Mouse (Mus musculus): ENCODE measurements at regions not wholly inside any gene's neighbourhood (a gene's known extent, or its start where the extent isn't known, plus 50 kb on each side); places are given as distances from the start of the nearest gene placed in this dataset.

DNA sequence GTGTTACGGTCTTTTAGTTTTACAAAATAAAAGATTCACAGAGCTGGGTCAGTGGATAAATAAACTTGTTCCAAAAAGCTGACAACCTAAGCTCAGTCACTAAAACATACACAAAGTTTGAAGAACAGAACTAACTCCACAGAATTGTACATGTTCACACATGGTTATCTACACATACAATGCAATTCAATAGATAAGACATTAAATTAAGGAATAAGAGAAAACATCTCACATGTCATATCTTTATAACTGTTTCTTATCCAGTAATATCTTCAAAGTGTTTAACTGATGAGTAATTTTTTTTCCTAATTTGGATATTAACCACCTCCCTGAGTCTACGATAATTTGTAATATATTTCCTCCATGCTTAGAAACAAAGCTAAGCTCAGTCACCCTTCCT, 625.5 kb downstream of the Kcnj2 start:
- ATAC-seq = no peak
- no peak overlapping the region for H3K4me3 ChIP-seq (replicated peaks)
- no peaks in the 10 kb centered on the region for H3K27me3 ChIP-seq
- WGBS = 95% methylated on average over 2 of the region's 2 CpGs
- H3K9me3 ChIP-seq = no peaks in the 10 kb centered on the region
- no peak overlapping the region for H3K4me2 ChIP-seq (replicated peaks)
- no peak overlapping the region for H3K9ac ChIP-seq (replicated peaks)
- H3K4me1 ChIP-seq (replicated peaks) = no peaks in the 10 kb centered on the region
- no peaks in the 10 kb centered on the region for H3K36me3 ChIP-seq
- no peak overlapping the region for H3K27ac ChIP-seq

GRCm38 (mm10) chr11:111696668-111697067, 630.7 kb downstream of the Kcnj2 start:
- 88% methylated on average over 2 of the region's 2 CpGs for WGBS
- ATAC-seq = no peak
- no peaks in the 10 kb centered on the region for H3K36me3 ChIP-seq
- no peaks in the 10 kb centered on the region for H3K9me3 ChIP-seq
- H3K27me3 ChIP-seq = no peaks in the 10 kb centered on the region
- no peak overlapping the region for H3K4me3 ChIP-seq (replicated peaks)
- H3K4me1 ChIP-seq (replicated peaks) = no peaks in the 10 kb centered on the region
- no peak overlapping the region for H3K27ac ChIP-seq
- no peak overlapping the region for H3K9ac ChIP-seq (replicated peaks)
- H3K4me2 ChIP-seq (replicated peaks) = no peak overlapping the region

- 89% methylated on average over 3 of the region's 3 CpGs for WGBS
These were observed 633.9 kb downstream of the Kcnj2 start for GRCm38 (mm10) chr11:111699862-111700261.

DNA sequence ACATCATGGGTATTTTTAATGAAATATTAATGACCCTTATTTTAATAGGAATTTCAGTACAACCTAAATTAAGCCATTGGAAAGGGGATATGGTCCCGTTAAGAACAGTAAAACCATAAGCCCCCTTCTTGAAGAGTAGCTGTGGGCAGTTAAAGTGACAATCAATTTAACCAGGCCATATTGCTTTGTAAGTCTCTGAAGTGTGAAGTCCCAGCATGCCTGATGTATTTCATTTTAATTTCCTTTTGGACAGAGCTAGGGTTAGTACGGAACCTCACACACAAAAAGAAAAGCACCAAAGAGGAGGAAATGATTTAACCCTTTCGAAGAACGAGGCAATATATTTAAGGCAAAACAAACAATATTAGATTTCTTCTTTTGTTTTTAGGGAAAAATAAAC, 640.9 kb downstream of the Kcnj2 start:
- H3K27ac ChIP-seq = no peak overlapping the region
- WGBS = 73% methylated on average over 4 of the region's 4 CpGs
- H3K9me3 ChIP-seq = no peaks in the 10 kb centered on the region
- H3K36me3 ChIP-seq = no peaks in the 10 kb centered on the region
- ATAC-seq = no peak
- no peaks in the 10 kb centered on the region for H3K27me3 ChIP-seq
- no peak overlapping the region for H3K4me3 ChIP-seq (replicated peaks)
- no peaks in the 10 kb centered on the region for H3K4me1 ChIP-seq (replicated peaks)
- H3K9ac ChIP-seq (replicated peaks) = no peak overlapping the region
- no peak overlapping the region for H3K4me2 ChIP-seq (replicated peaks)

More at GRCm38 (mm10) chr11:111699862-111700261, 633.9 kb downstream of the Kcnj2 start:
- H3K4me2 ChIP-seq (replicated peaks) = no peak overlapping the region
- ATAC-seq = no peak
- no peaks in the 10 kb centered on the region for H3K4me1 ChIP-seq (replicated peaks)
- H3K27ac ChIP-seq = no peak overlapping the region
- H3K36me3 ChIP-seq = no peaks in the 10 kb centered on the region
- no peaks in the 10 kb centered on the region for H3K27me3 ChIP-seq
- H3K9ac ChIP-seq (replicated peaks) = no peak overlapping the region
- no peak overlapping the region for H3K4me3 ChIP-seq (replicated peaks)
- H3K9me3 ChIP-seq = no peaks in the 10 kb centered on the region

DNA sequence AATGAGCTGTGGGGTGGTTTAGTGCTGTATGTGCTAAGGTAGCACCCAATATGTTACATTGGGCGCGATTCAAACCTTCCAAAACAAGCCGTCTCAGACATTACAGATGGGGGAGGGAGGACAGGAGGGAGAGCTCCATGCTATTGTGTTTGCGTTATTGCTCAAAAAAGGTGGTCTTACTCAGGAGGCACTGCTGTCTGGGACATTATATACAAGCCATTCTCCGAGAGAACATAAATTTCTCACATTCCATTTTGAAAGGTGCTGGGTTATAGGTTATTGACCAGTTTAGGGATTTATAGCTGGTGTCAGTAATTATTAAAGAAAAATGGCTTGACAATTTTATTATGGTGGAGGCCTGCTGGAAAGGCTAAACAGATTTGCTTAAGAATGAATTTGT, 649.4 kb downstream of the Kcnj2 start:
- H3K4me3 ChIP-seq (replicated peaks) = no peak overlapping the region
- H3K27ac ChIP-seq = no peak overlapping the region
- 90% methylated on average over 5 of the region's 5 CpGs for WGBS
- no peak overlapping the region for H3K4me2 ChIP-seq (replicated peaks)
- H3K4me1 ChIP-seq (replicated peaks) = no peaks in the 10 kb centered on the region
- no peaks in the 10 kb centered on the region for H3K9me3 ChIP-seq
- H3K36me3 ChIP-seq = no peaks in the 10 kb centered on the region
- ATAC-seq = no peak
- no peak overlapping the region for H3K9ac ChIP-seq (replicated peaks)
- no peaks in the 10 kb centered on the region for H3K27me3 ChIP-seq

- Histone ChIP-seq H3K9ac (replicated peaks) (no peak overlapping the region), H3K4me1 (replicated peaks) (no peaks in the 10 kb centered on the region), H3K4me3 (replicated peaks) (no peak overlapping the region), H3K36me3 (no peaks in the 10 kb centered on the region), H3K9me3 (no peaks in the 10 kb centered on the region), H3K27me3 (no peaks in the 10 kb centered on the region), H3K27ac (no peak overlapping the region), H3K4me2 (replicated peaks) (no peak overlapping the region)
- 76% methylated on average over 4 of the region's 4 CpGs for WGBS
- no peak for ATAC-seq
These were observed 656.3 kb downstream of the Kcnj2 start for GRCm38 (mm10) chr11:111722276-111722675.

DNA sequence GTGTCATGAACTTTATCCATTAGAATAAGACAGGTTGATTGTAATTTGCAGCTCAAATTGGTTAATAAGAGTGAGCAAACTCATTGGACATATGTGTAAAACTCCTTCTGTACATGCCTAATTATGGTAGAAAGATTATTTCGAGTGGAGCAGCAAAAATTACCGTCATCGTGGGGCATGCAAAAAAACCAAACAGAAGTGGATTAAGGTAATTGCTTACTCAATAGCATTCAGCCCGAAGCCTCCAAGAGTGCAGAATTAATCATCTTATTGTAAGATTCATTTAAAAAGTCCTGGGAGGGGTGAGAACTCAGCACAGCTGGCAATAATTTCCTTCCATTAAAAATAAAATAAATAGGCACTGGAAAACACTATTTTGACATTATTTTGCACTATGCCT, 662.2 kb downstream of the Kcnj2 start:
- ATAC-seq = no peak
- no peak overlapping the region for H3K27ac ChIP-seq
- H3K9me3 ChIP-seq = no peaks in the 10 kb centered on the region
- no peak overlapping the region for H3K4me2 ChIP-seq (replicated peaks)
- no peak overlapping the region for H3K9ac ChIP-seq (replicated peaks)
- H3K27me3 ChIP-seq = no peaks in the 10 kb centered on the region
- no peaks in the 10 kb centered on the region for H3K36me3 ChIP-seq
- 45% methylated on average over 4 of the region's 4 CpGs for WGBS
- H3K4me1 ChIP-seq (replicated peaks) = no peaks in the 10 kb centered on the region
- H3K4me3 ChIP-seq (replicated peaks) = no peak overlapping the region

- WGBS = 86% methylated on average over 8 of the region's 8 CpGs
- no peaks in the 10 kb centered on the region for H3K27me3 ChIP-seq
These were observed 666.1 kb downstream of the Kcnj2 start for GRCm38 (mm10) chr11:111732096-111732495.

DNA sequence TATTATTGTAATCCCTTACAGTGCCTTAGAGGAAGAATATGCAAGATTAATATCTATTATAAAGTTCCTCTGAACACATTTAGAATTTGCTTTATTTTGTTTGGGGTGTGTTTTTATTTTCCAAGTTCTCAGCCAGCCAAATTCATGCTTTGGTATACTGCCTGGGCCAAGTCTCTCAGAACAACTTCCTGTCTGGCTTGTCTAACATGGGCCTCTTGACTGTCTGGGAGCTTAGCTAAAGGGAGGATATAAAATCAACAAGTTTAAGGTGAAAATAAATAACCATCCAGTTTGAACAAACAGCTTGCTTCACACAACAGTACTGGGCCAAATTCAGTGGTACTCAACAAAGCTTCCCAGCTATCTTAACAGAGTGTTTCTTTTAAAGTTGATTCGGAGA, 669.5 kb downstream of the Kcnj2 start:
- no peak overlapping the region for H3K27ac ChIP-seq
- no peak overlapping the region for H3K4me3 ChIP-seq (replicated peaks)
- WGBS = 97% methylated on average over 1 of the region's 1 CpGs
- H3K4me1 ChIP-seq (replicated peaks) = no peaks in the 10 kb centered on the region
- no peak overlapping the region for H3K4me2 ChIP-seq (replicated peaks)
- H3K9ac ChIP-seq (replicated peaks) = no peak overlapping the region
- no peaks in the 10 kb centered on the region for H3K36me3 ChIP-seq
- no peaks in the 10 kb centered on the region for H3K9me3 ChIP-seq
- no peak for ATAC-seq
- no peaks in the 10 kb centered on the region for H3K27me3 ChIP-seq

More at GRCm38 (mm10) chr11:111732096-111732495, 666.1 kb downstream of the Kcnj2 start:
- Histone ChIP-seq H3K27ac (no peak overlapping the region), H3K9me3 (no peaks in the 10 kb centered on the region), H3K4me3 (replicated peaks) (no peak overlapping the region), H3K4me1 (replicated peaks) (no peaks in the 10 kb centered on the region), H3K4me2 (replicated peaks) (no peak overlapping the region), H3K9ac (replicated peaks) (no peak overlapping the region), H3K36me3 (no peaks in the 10 kb centered on the region)
- ATAC-seq = no peak

DNA sequence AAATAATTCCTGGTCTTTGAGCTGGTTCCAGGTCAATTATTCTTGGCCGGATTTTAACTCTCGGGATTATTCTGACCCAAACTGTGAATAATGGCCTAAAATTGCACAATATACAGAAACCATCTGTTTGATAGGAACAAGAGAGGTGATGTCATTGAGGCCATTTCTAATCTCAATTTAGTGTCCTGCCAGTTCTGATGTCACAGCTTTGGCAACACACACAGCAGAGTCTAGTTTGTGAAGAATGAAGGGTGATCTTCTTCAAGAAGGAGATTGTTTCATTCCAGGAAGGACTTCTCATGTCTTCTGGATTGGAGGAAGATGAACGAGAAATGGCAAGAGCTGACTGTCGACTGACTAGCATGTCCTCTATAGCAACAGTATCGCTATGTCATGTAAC, 670.0 kb downstream of the Kcnj2 start:
- H3K27ac ChIP-seq = no peak overlapping the region
- ATAC-seq = no peak
- H3K9ac ChIP-seq (replicated peaks) = no peak overlapping the region
- H3K9me3 ChIP-seq = no peaks in the 10 kb centered on the region
- WGBS = 91% methylated on average over 5 of the region's 5 CpGs
- no peaks in the 10 kb centered on the region for H3K36me3 ChIP-seq
- no peaks in the 10 kb centered on the region for H3K27me3 ChIP-seq
- no peaks in the 10 kb centered on the region for H3K4me1 ChIP-seq (replicated peaks)
- H3K4me3 ChIP-seq (replicated peaks) = no peak overlapping the region
- no peak overlapping the region for H3K4me2 ChIP-seq (replicated peaks)

GRCm38 (mm10) chr11:111743356-111743755, 677.4 kb downstream of the Kcnj2 start:
- WGBS = 39% methylated on average over 6 of the region's 6 CpGs
- Histone ChIP-seq H3K9ac (replicated peaks) (no peak overlapping the region), H3K36me3 (no peaks in the 10 kb centered on the region), H3K4me2 (replicated peaks) (no peak overlapping the region), H3K9me3 (no peaks in the 10 kb centered on the region), H3K4me3 (replicated peaks) (no peak overlapping the region), H3K27ac (no peak overlapping the region), H3K27me3 (no peaks in the 10 kb centered on the region), H3K4me1 (replicated peaks) (no peaks in the 10 kb centered on the region)
- ATAC-seq = no peak

GRCm38 (mm10) chr11:111747262-111747946, 681.4 kb downstream of the Kcnj2 start:
- H3K4me3 ChIP-seq (replicated peaks) = no peak overlapping the region
- no peak overlapping the region for H3K4me2 ChIP-seq (replicated peaks)
- no peak overlapping the region for H3K9ac ChIP-seq (replicated peaks)
- no peaks in the 10 kb centered on the region for H3K36me3 ChIP-seq
- WGBS = 86% methylated on average over 7 of the region's 7 CpGs
- no peak overlapping the region for H3K27ac ChIP-seq
- ATAC-seq = no peak
- H3K4me1 ChIP-seq (replicated peaks) = no peaks in the 10 kb centered on the region
- H3K27me3 ChIP-seq = no peaks in the 10 kb centered on the region; the same call in 1 of the 2 replicates
- H3K9me3 ChIP-seq = no peaks in the 10 kb centered on the region

DNA sequence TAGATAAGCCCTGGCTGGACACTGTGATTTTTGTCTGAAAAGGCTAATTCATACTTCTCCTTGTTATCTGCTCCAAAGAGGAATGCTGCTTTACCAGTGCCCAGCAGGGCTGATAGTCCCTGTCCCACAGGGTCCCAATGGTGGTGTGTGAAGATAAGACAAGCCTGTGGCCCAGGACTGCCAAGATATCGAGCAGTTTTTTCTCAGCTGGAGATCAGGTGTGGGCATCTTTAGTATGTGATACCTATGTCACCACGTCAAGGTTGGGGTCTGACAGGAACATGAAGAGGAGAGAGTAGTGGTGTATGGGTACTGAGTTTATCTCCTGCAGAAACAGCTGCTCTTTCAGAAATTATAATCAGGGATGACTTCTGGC, 682.0 kb downstream of the Kcnj2 start:
- H3K4me1 ChIP-seq (replicated peaks) = no peaks in the 10 kb centered on the region
- 75% methylated on average over 2 of the region's 2 CpGs for WGBS
- H3K27ac ChIP-seq = no peak overlapping the region
- no peak overlapping the region for H3K4me3 ChIP-seq (replicated peaks)
- no peaks in the 10 kb centered on the region for H3K36me3 ChIP-seq
- no peaks in the 10 kb centered on the region; the same call in 1 of the 2 replicates for H3K27me3 ChIP-seq
- H3K4me2 ChIP-seq (replicated peaks) = no peak overlapping the region
- H3K9me3 ChIP-seq = no peaks in the 10 kb centered on the region
- H3K9ac ChIP-seq (replicated peaks) = no peak overlapping the region
- no peak for ATAC-seq

Measured in midbrain, embryonic 13.5 days (tissue).